Mouse (Mus musculus) left cerebral cortex, postnatal 25 days (tissue): ENCODE results near the gene Eif1ad. TPM values are rescaled to one million over a fixed set of nuclear protein-coding genes. Genes with fewer than 3 reads are reported as not detected.
"Not testable (repeated sequence)": the region's sequence is repeated elsewhere in the genome, so short reads cannot be mapped to it uniquely, and the experiment has no call there.

Experiments
- DNase-seq, 2 experiments: peaks; one replicate each; pipeline ENCODE4 v3.0.0; 2022; ENCODE audit warnings: low spot score in 2 of 2, mixed read lengths in 1 of 2
- intact Hi-C: fragments of 180-260 bp; cut with DNase I; formaldehyde crosslinking; loops from one replicate; pipeline ENCODE4 v1.15.1; 2025
- total RNA-seq, 2 experiments: library from RNA; stranded (reverse); gene quantifications; 2 replicates each; pipeline ENCODE4 v1.2.3; 2021

Gene Eif1ad
- total RNA-seq, 2 experiments from 2014 or later: 24.9 to 25.6 TPM

DNA sequence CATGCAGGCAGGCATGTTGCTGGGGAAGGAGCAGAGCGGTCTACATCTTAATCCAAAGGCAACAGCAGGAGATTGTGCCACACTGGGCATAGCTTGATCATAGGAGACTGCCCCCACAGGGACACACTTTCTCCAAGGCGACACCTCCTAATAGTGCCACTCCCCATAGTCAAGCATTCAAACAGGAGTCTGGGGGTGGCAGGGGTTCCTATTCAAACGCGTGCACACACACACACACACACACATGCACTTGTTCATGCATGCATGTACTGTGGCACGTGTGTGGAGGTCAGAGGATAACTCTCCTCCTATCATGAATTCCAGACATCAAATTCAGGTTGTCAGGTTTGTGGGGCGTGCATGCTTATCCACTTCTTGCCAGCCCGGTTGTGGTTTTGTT, 6.2 kb downstream of the Eif1ad start:
- no peak for DNase-seq
- intact Hi-C loops: no loop called here

DNA sequence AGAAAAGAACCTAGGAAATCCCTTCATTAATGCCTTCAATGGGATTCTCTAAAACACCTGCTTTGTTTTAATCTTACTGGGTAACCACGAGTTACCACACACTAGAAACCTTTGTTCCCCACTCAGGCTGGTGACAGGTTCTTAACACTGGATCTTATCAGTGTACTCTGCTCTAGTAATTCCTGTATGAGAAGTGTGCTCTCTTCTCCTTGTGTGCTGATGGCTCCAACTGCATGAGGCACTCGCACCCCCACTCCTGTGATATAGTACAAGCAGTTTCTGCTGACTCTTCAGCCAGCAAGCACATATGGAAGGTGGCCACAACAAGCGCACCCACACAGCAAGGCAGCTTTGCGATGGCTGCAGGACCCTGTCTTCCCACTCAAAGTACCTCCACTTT, 7.6 kb downstream of the Eif1ad start:
- intact Hi-C loops: no loop called here
- peak in 1 of 2 experiments; percentile 31 for DNase-seq

DNA sequence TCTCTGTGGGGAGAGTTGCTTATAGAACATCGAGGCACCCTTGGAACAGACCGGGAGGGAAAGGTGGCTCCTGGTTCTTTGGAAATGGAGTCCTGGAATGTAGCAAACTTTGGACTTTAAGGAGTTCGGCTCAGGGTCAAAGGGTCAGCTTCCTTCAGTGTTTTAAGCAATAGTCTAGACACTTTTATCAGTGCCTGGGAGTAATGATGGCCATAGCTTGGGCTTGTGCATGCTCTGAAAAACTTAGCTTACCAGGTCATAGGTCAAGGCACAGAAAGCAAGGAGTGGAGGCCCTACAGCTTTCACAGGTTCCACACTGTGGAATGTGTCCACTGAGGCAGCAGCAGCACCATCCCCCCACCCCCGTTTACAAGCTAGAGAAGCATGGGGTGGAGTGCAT, 8.2 kb downstream of the Eif1ad start:
- no peak for DNase-seq

DNA sequence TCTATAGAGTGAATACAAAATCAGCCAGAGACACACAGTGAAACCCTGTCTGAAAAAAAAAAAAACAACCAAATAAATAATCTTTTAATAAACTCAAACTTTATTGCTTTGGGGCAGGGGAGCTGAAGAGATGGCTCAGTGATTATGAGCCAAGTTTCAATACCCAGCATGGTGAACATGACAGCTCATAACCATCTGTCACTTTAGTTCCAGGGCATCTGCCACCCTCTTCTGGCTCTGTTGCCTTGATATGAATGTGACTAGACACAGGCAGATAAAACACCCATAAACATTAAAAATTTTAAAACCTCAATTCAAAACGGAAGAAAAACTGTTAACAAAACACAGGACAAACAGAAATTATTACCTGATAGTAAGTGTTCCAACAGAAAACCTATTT, 10.9 kb downstream of the Eif1ad start:
- DNase-seq: no peak
- intact Hi-C loops: no loop called here

More for the DNA sequence above, 8.2 kb downstream of the Eif1ad start:
- intact Hi-C loops: no loop called here

DNA sequence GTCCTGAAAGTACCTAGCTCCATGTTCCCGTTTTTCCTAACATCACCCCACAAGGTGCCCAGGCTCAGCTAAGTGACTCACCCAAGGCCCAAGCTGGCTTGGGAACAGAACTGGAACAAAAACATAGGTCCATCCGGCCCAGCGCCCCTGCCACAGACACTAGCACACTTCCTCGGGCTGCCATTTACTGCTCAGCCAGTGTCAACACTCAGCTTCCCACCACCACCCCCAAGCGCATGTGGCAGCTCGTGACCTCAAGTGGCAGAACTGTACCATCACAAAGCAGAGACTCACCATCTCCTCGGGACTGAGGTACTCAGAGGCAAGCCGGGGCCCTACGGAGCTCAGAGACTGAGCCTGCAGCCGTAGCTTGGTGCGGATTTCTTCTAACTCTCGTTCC, 16.8 kb downstream of the Eif1ad start:
- intact Hi-C loops: no loop called here
- DNase-seq: no peak

DNA sequence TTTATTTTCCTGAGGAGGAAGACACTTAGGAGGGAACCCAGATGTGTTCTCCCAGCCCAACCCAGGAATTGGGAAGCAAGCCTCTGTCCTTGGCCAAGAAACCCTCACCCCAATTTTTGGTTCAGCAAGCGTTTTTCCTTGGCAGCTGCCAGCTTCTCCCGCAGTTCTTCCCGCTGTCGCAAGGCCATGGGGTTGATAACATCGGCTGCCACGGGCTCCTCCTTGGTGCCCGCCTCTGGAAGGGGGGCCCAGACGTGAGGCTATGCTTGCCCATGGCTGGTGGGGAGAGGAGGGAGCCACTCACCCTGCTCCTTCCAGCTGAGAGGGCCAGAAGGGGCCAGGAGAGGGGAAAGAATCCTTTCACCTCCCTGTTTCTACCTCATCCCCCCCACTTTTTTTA, 18.2 kb downstream of the Eif1ad start:
- no peak for DNase-seq
- intact Hi-C loops: no loop called here

DNA sequence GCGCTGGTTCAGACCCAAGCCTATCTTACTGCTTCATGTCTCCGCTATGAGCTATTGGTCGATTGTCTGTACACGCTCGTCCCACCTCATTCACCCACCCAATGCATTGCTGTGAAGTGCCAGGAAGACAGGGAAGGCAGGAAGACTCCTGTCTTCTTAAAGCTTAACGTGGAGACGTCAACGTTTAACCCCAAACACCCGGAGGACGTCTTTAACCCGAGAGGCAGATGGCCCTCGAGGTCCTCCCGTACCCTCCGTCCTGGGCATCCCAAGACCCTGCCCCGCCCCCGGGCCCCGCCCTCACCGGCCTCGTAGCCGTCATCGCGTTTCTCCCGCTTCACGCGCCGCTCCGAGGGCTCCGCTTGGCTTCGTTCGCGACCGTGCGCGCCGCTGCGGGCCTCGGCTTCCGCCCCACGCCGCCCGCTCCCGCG, 21.5 kb downstream of the Eif1ad start:
- DNase-seq: peak in 1 of 2 experiments; percentile 17
- intact Hi-C loops: loop anchor here (1.0 to 2.0 kb wide), 3 partner anchors 22 to 103 kb away; partner anchors contain the start of genes Cfl1, Drap1 and Eif1ad

DNA sequence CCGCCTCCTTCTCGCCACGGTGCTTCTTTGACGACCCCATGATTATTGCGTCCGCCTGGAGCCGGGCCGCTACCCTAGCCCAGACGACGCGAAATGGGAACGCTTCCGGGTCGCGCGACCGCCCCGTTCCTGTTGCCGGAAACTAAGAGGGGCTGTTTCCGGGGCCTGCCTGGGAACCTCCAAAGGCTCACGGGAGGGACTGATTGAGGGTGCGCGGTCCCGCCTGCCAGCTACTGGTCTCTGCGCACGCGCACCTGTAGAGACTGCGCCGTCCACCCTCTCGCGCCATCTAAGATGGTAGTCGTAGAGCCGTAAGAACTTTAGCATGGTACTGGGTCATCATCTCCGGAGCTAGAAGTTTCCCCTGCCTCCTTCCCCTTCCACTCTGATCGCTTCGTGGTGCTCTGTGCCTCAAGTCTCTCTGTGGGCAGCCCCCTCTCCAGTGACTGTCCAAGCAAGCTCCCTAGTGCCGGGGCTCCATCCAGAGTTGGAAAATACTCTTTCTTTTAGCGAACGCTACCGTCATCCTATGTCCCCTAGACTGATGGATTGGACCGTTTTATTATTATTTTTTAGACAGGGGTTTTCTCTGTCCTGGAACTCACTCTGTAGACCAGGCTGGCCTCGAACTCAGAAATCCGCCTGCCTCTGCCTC, 22.2 kb downstream of the Eif1ad start, which contains the start of gene Sart1:
TSS of gene Sart1 (minus strand) at position 116 of the 655 bp plus-strand sequence.
- intact Hi-C loops: loop anchor here (1.0 to 2.0 kb wide), 3 partner anchors 22 to 102 kb away; partner anchors contain the start of genes Cfl1, Drap1 and Eif1ad
- peak; percentile 96 to 98 for DNase-seq

DNA sequence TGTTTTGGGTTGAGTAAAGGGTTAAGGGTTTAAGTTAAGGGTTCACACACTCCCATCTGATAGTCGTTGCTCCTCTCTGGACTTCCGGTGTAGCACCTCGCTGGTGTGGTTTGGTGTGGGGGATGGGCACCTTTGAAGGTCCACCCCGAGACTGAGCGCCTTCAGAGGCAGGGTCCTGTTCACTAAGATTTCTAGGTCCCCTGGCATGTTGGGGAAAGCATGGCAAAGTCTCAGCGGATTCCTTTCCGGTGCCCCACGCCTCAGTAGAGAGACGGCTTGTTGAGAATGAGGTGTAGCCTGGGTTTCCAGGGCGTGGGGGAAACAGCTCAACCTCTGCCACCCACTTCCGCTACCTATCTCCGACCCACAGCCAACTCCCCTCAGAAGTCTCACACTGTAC, 23.1 kb downstream of the Eif1ad start:
- DNase-seq: no peak
- intact Hi-C loops: loop anchor here (2.0 kb wide), 1 partner anchor 101 kb away; the partner anchor contains the start of gene Cfl1

DNA sequence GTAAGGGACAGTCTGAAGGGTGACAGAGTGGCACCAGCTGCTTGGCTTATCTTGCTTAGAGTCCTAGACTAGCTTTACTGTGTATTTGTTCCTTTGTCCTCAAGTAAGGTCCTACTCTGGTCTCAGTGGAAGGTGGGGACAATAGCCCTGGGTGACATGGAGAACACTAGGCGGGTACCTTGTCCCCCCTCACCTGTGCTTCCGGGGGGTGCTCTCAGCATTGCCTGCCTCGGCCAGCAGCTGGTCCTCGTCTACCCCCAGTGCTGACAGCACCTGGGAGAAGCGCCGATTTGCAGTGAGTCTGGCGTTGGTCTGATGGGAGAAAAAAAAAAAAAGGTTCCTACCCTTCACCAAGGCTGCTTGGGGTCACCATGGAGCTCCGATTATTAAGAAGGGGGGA, 23.9 kb downstream of the Eif1ad start:
- intact Hi-C loops: no loop called here

DNA sequence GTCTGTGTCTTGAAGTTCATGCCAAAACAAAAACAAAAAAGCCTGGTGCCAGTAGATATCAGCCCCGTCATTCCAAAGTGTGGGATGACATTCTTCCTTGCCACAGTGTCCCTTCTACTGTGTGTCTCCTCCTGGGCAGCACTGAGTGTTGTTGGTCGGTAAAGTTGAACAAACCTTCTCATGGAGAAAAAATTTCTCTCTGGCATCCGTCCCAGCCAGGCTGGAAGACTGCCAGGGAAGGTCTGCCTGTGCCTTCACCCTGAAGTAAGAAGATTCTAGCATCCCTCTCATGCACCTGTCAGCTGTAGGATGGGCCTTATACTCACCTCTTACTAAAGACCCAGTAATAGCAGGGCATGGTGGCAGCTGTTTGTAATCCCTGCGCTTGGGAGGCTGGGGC, 26.4 kb downstream of the Eif1ad start:
- intact Hi-C loops: no loop called here
- no peak for DNase-seq

More for the DNA sequence above, 23.9 kb downstream of the Eif1ad start:
- no peak for DNase-seq

DNA sequence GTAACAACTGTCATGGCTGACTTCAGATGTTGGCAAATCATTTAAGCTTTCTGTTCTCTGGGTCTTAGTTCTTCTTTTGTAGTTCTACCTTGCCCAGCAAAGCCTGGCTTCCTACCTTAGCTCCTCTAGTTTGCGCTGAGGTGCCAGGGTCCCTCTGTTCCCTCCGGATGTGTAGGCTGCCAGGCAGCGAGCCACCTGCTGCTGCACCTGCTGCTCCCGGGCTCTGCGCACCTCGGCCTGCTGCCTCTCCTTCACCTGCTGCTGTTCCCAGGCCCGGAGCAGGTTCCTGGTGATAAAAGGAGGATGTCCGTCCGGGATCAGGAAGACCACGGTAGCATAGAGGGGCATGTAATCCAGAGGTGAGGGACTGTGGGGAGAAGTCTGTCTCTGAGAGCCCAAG, 27.6 kb downstream of the Eif1ad start:
- no peak for DNase-seq
- intact Hi-C loops: no loop called here

DNA sequence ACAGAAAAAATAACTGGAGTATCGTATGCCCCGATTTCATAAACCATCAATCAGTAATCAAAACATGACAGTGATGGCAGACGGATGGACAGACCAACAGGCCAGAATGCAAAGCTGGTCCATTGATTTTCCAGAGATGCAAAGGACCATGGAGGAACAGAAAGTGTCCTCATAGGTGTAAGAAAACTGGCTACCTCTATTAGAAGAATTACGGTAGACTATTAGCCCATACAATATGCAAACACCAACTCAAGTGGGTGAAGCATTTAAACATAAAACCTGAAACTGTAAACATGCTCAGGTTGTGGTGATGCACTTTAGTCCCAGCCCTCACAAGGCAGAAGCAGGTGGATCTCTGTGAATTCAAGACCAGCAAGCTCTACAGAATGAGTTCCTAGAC, 28.8 kb downstream of the Eif1ad start:
- DNase-seq: no peak
- intact Hi-C loops: no loop called here

DNA sequence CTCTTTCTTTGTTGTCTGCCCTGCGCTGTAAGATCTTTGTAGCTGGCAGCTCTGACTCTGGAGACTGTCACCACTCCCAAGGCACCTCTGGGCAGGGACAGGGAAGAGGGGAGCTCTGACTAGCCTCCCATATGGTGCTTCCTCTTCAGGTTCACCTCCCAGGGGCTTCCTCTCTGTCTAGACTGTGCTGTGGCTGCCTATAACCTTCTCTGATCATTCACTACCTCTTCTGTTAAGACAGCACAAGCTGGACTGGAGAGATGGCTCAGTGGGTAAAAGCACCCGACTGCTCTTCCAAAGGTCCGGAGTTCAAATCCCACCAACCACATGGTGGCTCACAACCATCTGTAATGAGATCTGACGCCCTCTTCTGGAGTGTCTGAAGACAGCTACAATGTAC, 34.5 kb downstream of the Eif1ad start:
- intact Hi-C loops, DNase-seq: not testable (repeated sequence)

DNA sequence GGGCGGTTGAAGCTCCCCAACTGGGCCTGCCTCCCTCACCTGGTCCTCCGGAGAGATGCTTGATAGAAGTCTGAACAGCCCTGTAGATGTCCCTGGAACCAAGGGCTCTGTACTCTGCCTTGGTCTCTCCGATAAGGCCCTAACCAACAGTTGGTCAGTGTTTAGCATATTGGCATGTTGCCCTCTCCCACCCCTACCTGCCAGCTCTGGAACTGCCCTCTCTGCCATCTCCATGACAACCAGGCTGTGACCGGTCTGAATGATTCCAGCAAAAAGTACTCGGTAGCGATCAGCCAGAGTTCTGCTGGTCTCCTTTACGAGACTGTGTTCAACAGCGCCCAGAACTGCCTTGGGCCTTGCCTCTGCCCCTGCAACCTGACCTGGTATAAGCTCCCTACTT, 35.8 kb downstream of the Eif1ad start, which contains the start of gene Tsga10ip:
TSS of gene Tsga10ip (minus strand) at position 234 of the 400 bp plus-strand sequence.
- intact Hi-C loops: no loop called here
- no peak for DNase-seq

DNA sequence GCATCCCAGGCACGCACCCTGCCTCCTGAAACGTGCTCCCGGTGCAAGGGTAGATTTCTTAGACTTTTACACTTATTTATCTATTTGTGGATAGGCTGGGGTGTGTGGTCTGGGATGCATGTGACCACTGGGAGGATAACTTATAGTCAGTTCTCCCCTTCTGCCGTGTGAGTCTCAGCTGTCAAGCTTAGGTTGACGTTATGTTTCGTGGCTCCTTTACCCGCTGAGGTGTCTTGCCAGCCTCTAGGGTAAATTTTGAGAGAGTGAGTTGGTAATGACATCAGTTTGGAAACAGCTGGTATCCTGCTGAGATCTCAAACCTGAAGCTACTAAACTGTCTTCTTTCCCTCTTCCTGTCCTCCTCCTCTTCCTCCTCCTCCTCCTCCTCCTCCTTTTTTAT, 39.4 kb downstream of the Eif1ad start:
- intact Hi-C loops: no loop called here
- no peak for DNase-seq

DNA sequence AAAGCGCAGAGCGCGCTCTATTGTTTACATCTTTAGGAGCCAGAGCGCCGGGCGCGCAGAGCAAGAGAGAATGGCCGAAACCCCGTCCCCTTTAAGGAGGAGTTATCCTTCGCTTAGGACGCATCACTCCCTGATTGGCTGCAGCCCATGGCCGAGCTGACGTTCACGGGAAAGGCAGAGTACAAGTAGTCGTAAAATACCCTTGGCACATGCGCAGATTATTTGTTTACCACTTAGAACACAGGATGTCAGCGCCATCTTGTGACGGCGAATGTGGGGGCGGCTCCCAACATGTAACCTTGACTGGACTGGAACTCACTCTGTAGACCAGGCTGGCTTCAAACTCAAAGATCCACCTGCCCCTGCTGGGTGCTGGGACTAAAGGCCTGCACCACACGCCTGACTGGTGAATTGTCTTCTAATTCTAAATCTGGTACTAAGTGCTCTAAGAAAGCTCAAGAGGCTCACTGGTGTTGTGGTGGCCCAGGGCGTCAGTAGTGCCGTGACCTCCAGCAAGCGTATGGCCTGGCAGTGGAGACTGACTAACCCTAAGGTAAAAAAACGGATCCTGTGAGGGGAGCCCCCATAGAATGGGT, 40.1 kb downstream of the Eif1ad start:
- peak in 1 of 2 experiments; percentile 63 for DNase-seq
- intact Hi-C loops: not testable (repeated sequence)

DNA sequence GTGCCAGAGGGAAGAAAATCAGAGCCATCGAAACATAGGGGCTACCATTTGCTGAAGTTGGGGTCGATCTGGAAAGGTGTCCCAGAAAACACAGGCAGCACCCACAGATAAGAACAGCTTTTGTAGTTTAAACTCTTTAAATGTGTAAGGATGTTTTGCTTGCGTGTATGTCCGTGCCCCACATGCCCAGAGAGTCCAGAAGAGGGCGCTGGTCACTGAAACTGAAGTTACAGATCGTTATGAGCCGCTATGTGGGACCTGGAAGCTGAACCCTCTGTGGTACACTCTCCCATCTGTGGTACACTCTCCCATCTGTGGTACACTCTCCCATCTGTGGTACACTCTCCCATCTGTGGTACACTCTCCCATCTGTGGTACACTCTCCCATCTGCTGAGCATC, 40.6 kb downstream of the Eif1ad start:
- peak in 1 of 2 experiments; percentile 69 for DNase-seq

DNA sequence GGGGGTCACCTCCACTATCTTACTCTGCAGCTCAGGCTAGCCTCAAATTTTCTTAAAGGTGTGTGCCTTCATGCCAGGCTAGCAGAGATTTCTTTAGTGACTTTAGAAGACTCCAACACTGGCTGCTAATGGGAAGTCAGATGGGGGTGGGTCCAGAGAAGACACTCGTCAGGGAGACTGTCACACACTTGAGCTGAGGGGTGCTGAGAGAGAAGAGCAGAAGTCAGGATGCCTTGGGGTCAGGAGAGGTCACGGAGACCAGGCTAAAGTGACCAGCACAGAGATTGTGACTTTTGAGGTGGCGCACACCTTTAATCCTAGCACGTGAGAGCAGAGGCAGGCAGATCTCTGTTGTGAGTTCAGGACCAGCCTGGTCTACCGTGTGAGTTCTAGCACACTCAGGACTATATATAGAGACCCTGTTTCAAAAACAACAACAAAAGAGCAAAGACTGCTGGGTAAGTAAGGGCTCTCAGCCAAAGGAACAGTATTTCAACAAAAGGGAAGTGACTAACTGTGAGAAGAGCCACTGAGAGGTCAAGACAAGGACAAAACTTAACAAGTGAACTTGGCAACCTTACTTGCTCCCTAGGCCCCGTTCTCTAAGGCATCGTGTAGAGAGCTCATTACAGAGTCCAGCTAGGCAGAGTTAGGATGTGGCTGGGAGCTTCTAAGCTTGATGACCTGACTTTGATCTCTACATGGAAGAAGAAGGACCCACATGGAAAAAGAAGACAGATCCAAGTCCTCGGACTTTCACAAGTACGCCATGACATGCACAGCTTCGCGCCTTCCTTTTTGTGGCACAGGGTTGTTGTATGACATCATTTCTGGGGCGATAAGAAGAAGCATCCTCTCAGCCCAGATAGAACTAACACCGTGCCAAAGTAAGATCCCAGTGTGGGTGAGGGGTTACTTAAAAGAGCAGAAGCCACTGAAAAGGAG, 41.8 kb downstream of the Eif1ad start:
- DNase-seq: no peak
- intact Hi-C loops: no loop called here

More for the DNA sequence above, 40.6 kb downstream of the Eif1ad start:
- intact Hi-C loops: no loop called here

DNA sequence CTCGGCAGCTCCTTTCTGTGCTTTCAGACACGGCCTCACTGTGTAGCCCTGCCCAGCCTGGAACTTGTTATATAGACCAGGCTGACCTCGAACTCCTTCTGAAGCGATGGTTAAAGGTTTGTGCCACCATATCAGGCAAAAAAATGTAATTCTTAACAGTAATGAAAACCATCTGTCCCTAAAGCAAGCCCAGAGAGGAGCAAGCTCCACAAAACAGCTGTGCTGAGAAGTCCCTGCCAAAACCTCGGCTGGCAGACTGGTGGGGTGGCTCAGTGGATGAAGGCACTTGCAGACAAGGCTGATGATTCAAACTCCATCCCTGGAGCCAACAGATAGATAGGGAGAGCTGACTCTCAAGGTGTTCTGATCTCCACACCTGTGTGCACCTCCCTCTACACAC, 42.5 kb downstream of the Eif1ad start:
- intact Hi-C loops: no loop called here
- DNase-seq: no peak
